Mouse (Mus musculus) retina, embryonic 14.5 days (tissue): ENCODE measurements around the gene Eif2ak4.

Experiments
- DNase-seq: peaks from one replicate; pipeline ENCODE4 v3.0.0-alpha.2; 2015; ENCODE audit warnings: low spot score

The Eif2ak4 gene

DNA sequence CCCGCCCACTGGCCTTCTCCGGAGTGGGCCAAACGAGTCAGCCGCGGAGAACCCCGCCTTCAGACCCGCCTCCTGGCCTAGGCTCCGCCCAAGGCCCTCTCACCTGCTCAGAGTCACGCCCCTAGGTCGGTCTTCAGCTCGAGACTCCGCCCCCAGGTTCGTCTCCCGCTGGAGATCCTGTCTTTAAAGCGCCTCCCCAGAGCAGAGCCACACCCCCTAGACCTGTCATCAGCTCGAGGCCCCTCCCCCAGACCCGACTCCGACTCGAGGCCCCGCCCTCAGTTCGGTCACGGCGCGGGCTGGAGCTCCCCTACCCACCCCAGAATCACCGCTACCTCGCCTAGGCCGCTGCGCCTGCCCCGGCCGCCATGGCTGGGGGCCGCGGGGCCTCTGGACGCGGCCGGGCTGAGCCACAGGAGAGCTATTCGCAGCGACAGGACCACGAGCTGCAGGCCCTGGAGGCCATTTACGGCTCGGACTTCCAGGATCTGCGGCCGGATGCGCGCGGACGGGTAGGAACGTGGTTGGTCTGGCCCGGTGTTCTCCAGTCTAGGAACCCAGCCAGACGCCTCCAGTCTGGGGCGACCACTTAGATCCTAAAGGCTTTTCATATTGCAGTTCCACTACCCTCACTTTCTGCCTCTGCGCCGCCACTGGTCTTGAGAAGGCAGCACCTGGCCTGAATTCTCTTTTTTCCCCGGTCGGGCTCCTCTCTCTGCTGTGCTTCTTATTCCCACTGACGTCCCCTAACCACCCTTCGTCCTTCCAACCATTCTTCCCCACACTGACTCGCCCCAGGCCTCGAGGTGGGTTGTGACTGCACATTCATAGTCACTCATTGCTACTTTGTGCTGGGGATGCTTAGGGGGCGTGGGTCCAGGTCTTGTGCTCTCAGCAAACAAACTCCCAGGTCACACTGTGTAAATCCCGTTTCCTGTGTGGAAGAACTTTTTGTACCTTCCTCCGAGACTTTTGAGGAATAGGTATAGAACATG is at the start of gene Eif2ak4:
Eif2ak4 (plus strand) TSS at position 278 of the 995 bp plus-strand sequence.
- DNase-seq: peak; percentile 99

DNA sequence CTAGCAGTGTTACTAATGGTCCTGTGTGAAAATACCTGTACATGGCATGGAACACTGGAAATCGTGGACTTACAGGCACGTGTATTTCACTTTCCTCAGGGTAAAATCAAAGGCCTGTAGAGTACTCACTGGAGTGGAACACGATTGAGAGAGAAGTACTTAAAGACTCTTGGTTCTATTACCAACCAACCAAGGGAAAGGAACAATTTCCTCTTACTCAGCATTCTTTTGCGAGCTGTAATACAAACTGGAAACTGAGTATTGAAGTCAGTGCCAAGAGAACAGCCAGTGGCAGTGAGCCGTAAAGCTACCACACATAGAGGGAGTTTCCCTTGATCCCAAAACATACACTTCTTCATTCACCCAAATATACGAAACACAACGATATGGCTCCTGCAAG is 47.1 kb upstream of the Eif2ak4 start:
- no peak for DNase-seq

DNA sequence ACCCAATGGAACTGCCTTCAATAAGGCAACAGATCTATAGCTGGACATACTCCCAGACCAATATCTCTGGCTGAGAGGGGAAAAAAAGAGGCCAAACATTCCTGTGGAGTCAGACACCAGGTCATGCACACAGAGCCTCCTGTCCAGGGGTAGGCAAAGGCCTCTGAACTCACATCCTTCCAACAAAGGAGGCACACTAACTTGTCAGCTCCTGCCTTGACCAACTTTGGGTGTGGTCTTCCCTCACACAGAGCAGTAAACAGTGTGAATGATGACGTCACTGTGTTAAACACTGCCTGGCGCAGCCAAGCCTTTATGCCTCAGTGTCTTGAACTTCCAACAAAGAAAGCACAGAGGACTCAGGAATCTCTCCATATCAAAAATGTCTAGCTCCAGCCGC is 44.5 kb upstream of the Eif2ak4 start:
- DNase-seq: no peak

DNA sequence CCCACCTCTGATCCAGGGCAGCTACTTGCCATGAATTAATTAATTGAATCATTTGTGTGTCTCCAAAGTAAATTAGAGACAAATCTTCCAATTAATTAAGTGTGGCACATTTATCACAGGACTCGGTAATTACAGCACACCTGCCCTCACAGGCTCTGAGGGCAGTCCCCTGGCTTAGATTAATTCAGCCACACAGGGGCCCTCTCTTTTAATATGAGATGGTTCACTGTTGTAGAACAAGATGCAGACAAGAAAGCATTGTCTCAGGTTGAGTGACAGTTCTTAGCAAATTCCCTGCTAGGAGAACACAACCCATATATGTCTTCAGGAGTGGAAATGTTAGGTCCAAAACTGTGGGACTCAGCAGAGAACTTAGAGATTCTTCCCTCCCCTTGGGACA is 42.9 kb upstream of the Eif2ak4 start:
- DNase-seq: no peak

DNA sequence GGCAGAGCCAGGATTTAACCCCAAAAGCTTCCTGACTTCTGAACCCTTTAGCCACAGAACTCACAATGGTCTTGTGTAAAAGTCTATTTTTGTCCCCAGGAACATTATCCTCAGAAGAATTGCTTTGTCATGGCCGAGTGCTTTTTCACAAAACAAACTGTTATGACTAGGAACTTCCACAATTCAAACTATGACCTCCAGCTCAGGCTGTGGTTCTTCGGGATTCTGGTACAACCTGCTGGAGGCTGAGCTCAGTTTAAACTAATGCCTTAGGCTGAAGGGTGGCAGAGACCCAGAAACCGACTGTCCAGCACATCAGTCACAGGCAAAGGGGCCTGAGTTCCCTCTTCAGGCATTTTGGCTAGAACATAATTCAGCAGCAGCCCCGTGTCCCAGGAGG is 34.9 kb upstream of the Eif2ak4 start:
- no peak for DNase-seq

DNA sequence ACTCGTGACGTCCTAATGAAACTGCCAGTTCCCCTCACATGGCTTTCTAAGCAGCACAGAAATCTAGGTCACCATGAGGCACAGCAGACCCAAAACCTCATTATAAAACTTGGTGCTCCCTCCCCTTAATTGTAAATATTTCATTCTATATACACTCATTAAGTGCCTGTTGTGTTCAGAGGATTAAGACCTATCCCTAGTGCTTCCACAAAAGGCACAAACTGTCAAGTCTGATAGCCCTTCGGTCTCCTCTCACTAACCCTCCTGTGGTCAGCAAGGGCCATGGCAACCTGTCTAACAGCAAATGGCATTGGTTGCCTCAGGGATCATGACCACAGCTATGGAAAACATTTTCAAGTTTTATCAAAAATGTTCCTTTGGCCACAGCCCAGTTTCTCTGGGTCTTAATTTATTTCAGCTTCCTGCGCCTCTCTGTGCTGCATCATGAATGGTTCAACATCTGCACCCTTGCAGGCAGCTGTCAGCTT is 34.5 kb upstream of the Eif2ak4 start:
- DNase-seq: peak; percentile 66

DNA sequence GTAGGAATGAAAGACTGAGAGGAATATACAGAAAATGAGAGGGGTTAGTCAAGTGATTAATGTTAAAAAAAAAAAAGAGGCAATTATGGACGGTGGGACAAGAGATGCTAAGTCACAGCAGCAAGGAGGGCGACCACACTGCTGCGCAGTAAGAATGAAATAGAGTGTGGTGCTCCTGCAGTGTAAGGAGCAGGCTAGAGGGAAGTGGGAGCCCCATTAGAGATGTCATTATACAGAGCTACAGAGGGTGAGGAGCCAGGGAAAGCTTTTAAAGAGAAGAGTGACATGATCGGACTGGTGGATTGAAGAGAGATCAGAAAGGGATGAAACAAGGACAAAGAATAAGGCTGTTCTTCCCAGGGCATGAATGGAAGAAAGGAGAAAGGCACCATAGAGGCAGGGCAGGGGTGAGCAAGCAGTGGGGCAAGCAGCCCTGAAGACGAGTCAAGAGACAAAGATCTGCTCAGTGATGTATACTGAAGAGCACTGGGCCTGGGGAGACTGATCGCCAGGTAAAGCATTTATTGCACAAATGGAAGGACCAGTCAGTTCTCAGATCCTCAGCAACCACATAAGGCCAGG is 33.2 kb upstream of the Eif2ak4 start:
- DNase-seq: no peak

DNA sequence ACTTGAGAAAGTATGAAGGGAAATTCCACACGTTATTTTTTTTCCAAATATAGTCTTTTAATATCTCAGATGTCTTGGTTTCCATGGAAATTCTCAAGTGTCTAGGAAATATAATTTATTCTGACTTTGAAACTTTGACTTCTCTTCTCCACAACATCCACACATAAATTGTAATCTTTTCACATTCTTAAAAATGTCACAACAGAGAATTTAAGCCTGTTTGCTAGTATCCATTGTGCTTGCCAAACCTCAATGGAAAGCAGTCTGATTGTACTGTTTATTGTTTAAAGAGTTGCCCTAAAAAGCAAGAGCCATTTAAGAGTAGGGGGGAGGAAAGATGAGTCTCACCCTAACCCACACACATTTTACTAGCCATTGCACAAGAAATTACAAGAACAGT is 16.6 kb upstream of the Eif2ak4 start:
- DNase-seq: no peak

DNA sequence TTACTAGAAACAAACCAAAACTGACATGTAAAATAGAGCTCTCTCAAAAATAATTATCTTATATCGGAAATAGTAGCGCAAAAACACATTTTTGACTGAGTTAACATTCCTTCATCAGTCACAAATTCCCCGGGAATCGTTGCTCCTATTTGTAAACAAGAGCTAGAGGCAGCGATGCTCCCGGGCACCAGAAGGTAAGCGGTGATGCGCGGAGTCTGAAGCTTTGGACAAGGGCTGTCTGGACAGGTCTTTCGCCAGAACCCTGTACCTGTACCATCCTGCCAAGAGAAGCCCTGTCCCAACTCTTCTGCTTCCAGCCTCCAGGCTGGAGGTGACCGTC is 15.9 kb upstream of the Eif2ak4 start:
- DNase-seq: peak; percentile 40

DNA sequence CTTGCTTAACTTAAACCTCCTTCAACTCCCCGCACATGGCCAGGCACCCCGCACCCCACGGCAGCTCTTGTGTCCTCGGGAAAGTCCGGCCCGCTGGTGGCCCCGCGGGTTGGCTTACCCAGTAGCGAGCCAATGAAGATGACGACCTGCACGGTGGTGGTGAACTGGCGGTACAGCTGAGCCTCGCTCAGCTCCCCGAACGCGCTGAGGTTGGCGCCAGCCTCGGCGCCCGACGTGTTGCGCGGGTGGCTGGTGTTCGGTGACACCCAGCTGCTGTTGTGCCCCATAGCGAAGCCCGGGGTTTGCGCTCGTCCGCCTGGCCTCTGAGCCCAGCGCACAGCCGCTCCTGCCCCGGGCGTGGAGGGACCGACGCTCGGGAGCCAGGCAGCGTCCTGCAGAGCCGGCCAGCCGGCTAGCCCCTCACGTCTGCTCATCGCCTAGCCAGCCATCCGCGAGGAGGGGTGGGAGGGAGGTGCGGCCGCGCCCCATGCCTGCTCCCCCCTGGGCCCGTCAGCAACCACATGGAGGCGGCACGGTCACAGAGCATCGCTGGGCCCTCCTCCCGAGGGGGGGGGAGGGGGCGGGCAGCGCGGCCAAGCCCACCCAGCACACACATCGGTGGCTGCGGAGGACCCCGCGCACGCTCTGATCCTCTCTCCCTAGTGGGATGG is 15.4 kb upstream of the Eif2ak4 start, which contains the start of gene Gpr176:
Gpr176 (minus strand) TSS at position 519 of the 671 bp plus-strand sequence.
- peak; percentile 70 for DNase-seq

DNA sequence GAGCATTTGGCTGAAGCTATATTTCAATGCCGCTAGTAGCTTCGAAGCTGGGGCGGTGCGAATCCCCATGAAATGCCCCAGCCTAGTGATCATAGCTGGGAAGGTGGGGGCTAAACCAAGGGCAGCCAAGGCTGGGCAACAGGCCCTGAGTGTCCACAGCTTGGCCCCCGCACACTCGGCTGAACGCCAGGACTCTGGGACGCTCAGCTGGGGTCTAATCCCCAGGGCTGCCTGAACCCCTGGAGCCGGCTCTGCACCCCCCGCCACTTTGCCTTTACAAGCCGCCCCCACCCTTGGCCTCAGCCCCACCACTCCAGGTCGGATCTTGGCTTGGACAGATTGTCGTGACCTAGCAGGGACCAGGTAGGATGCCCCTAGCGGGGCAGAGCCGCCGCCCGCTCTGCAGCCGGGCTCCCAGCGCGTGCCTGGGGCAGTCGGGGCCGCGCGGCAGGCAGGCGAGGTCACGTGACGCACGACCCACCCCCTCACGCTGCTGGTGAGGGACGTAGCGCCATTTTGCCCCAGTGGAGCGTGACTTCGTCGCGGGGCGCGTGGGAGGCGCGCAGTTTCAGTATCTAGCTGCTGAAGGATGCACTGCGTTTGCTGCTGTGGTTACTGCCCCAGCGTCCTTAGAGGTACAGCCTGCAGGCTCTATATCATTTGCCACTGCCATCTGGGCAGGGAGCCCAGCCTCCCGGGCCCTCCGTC is 14.7 kb upstream of the Eif2ak4 start:
- DNase-seq: peak; percentile 82

DNA sequence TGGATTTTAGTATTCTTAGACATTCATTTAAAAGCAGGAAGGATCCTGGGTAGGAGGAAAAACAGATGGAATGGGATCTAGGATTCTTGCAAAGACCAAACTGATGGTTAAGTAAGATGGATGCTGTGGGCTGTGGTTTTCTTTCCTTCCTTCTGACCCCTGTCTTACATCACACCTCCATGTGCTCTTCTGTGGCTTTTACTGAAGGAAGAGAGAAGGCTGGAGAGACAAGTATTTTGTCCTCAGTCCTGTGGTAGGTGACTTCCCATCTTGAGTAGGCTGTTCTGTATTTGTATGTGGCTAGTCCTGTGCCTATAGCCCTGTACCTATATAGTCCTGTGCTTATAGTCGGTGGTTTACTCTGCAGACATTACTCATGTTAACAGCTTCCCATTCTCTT is 12.9 kb upstream of the Eif2ak4 start:
- DNase-seq: no peak

DNA sequence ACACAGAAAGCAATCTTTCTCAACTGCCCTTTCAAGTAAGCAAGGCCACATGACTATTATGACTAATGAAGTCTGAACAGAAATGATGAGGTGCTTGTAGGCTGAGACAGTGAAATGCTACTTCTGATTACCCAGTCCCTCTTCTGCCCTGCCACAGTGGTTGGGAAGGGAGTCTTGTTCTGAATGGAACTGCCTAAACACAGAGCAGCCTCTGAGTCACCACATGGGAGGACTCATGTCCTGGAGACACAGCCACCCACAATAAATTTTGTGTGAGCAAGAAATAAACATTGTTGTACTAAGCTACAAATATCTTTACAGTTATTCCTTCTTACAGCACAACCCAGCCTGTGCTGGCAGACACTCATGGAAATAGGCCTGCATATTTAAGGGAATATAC is 12.5 kb upstream of the Eif2ak4 start:
- no peak for DNase-seq

DNA sequence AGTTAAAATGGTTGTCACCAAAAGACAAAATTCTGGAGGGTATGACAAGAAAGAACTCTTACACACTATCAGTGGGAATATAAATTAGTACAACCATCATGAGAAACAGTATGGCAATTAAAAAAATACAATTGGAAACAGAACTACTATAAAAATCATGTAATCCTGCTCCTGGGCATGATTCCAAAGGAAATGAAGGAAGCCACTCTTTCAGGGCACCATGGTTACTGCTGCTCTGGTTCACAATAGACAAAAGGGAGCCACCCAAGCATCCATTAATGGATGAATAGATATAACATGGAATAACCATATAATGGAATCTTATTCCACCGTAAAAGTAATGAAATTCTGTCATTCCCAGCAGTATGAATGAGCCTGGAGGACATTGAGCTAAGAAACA is 8.7 kb upstream of the Eif2ak4 start:
- DNase-seq: peak; percentile 23

DNA sequence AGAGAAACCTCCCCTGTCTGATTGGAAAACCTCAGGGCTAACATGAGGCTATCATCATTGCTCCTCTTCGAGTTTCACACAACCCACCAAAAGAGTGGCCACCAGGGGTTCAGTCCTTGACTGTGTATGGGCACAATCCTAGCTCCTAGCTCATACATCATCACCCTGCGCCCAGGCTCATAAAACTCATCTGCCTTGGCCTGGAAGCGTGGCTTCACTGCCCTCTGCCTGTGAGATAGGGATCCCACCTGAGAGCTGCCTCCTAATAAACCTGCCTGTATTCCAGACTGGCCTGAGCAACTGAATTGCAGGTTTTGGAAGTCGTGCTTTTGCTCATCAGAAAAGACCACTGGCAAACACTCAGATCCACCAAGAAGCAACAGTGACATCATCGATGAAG is 5.0 kb upstream of the Eif2ak4 start:
- DNase-seq: no peak

DNA sequence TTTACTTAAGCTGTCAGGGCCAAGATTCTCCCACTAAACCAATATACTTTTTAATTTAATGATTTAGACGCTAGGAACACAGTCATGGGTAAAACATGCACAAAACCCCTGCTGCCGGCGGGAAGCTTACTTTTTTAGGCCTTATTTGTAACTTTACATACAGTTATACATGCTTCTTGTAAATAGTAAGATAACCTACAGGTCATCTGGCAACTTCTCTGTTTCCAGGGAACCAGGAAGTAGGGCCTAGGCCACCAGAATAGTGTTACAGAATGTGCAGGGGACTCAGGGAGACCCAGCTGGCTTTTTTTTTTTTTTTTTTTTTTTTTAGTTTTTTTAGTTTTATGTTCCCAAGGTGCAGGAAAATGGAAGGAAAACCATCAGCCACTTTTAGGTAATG is 1.2 kb downstream of the Eif2ak4 start:
- no peak for DNase-seq

DNA sequence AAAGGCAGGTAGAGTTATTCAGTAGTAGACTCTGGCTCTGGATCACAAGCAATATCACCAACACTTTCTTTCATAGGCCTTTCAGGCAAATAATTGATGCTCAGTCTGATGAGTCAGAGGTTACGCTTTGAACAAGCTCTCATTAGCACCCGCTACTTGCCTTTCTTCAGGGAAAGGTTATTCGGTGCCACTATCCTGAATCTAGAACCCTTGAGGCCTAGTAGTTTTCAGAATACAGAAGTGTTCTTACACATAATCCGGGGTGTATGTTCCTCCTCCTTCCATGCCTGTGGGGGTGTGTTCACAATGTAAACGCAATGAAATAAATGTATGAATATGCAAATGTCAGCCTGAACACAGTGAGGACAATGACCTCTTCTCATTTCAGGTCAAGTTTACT is 1.7 kb downstream of the Eif2ak4 start:
- no peak for DNase-seq

DNA sequence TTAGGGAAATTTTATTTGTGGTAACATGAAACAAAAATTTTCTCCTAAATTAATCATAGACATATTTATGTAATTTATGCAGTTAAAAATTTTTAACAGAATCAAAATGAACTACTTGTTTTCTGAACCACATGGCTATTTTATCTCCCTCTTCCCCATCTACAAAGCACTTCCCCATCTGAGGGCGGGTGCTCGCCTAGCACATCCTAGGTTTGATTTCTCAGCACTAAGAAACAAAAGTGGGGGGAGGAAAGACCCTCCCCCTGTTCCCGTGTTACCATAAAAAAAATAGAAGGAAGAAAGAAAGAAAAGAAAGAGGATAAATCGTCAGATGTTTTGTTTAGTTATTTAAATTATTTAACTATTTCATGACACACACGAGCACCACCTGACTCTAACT is 2.8 kb downstream of the Eif2ak4 start:
- DNase-seq: no peak

DNA sequence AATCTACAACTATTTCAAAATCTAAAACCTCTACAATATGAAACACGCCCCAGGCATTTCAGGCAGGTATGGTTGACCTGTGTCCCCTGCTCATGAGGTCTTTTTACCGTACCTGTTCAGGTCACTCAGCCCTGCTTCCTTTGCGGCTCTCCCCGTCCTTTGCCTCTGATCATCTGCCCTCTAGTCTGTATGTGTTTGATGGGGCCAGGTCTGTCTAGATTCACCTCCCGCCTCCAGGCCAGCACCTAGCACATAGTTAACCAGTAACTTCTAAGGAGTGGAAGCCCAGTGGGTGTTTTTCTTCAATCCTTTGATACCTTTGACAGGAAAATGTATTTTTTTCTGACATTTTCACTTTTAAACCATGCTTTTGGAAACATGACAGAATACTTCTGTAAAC is 11.3 kb downstream of the Eif2ak4 start:
- DNase-seq: no peak

DNA sequence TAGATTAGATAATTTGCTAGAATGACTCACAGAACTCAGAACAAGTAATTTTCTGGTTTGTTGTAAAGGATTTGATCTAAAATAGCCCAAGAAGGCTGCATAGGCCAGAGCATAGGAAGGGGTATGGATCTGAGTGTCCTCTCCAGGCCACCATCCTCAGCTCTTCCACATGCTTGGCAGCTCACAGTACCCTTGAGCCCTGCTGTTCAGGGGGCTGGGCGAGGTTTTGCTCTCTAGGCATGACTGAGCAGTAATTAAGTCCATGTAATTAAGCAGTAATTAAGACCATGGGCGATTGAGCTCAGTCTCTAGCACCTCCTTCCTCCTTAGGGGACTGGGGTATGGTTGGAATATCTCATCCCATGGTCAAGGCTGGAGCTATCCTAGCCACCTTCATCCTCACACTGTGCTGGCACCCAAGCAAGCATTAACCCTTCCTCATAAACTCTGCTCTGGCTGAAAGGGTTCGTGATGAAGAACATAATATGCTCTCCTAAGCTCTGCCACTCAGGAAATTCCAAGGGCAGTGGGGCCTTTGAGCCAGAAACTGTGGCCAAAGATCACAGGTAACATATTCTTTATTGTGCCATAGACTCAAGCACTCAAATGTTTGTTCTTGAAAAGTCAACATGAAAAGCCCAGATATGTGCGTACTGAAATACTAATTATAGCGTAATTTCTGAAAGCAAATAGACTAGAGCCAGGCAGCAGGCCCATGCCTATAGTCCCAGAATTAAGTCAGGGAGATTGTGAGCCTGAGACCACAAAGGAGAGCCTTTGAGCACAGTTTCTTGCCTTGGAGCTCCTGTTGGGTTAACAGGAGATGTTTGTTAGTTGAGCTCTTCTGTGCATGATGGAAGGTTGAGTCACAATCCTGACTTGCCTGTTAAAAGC is 13.7 kb downstream of the Eif2ak4 start:
- DNase-seq: no peak

DNA sequence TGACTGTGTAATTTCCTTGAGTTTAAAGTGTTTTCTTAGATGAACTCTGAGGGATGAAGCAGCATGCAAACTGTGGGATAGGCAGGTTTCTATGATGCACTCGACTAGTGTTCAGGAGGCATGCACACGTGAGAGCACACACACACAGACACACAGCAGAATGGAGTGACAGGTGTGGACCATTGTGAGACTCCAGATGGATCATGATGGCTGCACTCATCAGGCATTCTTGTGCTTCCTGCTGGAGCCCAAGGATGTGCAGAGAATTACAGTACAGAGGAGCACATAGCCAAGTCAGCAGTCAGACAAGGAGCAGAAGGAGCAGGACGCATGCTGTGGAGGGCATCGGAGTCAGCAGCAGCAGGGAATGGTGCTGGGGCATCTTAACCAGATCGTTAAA is 15.9 kb downstream of the Eif2ak4 start:
- no peak for DNase-seq
